Mouse (Mus musculus) liver, adult (tissue): Measurements from ENCODE around the gene Arid3a.

Experiments
- GATA4 ChIP-seq: IDR thresholded peaks from 2 replicates; pipeline ENCODE4 v1.6.1; 2014; ENCODE audit warnings: mild to moderate bottlenecking, low read length; ENCODE audit not compliant: insufficient replicate concordance

The Arid3a gene

GRCm38 (mm10) chr10:79930826-79931186 is 4.0 kb downstream of the Arid3a start:
- TF ChIP-seq GATA4: no peak

GRCm38 (mm10) chr10:79931797-79932196 is 5.0 kb downstream of the Arid3a start:
- no peak for TF ChIP-seq GATA4

DNA sequence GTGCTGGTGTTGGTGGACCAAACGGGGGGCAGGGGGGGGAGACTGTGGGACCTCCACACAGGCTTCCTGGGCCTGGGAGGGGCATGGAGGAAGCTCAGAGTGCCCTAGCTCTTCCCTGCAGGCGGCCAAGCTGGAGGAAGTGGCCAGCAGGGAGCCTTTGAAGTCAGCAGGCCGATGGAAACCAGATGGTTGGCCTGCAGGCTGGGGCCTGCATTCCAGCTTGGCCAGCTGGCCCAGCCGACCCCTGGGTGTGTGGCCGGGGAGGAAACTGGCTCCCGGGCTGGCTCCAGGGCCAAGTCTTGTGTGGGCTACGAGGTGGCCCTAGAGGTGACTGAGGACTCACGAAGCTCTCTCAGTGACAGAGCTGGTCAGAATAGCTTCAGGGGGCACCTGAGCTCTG is 5.9 kb downstream of the Arid3a start:
- TF ChIP-seq GATA4: no peak

DNA sequence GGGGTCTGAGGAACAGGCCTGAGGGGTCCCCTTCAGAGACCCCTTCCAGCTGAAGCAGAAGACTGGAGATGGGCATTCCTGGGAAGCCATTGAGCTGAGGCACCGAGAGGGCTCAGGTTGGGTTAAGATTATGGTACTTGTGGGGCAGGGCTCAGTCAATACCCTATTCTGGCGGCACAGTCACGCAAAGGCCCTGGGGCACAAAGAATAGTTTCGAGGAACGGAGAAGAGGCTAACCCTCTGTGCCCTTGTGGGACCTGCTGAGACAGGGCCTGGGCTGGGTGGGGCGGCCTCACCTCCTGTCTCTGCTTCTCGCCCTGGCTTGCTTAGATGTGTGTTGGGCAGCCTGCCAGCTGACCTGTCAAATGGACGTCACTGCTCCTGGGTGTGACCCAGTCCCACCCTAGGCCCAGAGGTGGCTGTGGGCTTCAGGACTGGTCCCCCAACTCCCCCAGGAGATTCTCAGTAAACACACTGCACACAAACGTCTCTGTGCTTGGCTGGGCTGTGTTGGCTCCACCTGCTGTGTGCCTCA is 6.4 kb downstream of the Arid3a start:
- TF ChIP-seq GATA4: no peak

DNA sequence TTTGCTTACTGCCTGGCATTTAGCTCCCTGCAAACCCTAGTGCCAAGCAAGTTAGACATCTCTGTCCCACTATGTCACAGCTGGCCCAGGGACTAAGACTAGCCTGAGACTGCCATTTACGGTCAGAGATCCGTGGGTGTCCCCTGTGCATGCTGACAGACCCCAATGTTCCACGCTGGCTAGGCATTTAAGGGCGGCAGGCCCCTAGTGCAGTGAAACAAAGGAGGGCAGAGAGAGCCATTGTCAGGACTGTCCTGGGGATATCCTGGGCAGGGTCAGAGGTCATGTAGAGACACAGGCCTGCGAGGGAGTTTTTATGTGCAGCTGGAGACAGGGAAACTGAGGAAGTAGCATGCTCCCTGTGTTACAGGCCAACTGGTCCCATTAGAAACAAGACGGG is 7.0 kb downstream of the Arid3a start:
- no peak for TF ChIP-seq GATA4

DNA sequence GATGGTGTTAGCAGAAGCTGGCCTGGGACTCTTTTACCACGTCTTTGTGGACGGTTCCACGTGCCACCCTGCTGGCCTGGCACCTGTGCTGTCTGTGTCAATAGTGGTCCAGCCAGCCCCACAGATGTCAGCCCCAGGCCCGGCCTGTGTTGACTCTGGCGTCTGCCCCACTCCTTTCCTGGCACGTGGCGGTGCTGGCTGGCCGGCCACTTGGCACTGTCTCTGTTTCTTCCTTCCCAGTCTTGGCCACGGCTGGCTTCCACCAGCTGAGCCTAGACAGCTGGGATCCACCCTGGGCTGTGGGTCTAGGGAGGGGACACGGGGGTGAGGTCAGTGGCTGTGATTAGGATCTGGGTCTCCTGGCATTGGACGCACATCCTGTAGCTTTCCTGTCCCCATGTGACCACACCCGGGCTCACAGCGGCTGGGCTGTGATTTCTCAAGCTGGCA is 7.5 kb downstream of the Arid3a start:
- peak; percentile 84; the same call in 1 of the 2 replicates for TF ChIP-seq GATA4

DNA sequence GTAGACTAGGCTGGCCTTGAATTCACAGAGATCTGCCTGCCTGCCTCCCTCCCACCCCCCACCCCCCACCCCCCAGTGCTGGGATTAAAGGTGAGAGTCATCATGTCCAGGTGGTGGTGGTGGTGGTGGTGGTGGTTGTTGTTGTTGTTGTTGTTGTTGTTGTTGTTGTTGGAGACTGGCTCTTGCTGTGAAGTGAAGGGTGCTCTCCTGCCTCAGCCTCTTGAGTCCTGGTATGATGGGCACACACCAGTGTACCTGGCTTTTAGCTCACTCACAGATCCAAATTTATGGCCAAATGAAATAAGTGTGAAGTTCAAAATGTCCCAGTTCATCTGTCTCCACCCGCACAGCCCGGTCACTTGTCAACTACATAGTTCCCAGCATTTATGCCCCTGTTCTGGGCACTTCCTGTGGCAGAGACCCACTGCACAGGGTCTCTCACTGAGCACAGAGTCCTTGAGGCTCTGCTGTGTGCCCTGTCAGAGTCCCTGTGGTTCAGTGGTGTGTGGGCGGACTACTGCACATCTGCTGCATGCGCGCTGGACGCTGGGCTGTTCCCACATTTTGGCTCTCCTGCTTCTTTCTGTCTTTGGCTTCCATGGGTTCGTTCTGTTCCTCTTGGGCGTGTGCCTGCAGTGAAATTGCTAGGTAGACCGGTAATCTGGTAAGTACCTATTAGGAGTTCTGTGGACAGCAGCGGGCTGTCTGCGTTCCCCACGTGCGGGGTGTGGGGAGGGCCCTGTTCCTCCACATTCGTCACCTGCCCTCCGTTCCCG is 8.1 kb downstream of the Arid3a start:
- no peak for TF ChIP-seq GATA4

- TF ChIP-seq GATA4: no peak
These were observed 9.6 kb downstream of the Arid3a start for GRCm38 (mm10) chr10:79936284-79936910.

DNA sequence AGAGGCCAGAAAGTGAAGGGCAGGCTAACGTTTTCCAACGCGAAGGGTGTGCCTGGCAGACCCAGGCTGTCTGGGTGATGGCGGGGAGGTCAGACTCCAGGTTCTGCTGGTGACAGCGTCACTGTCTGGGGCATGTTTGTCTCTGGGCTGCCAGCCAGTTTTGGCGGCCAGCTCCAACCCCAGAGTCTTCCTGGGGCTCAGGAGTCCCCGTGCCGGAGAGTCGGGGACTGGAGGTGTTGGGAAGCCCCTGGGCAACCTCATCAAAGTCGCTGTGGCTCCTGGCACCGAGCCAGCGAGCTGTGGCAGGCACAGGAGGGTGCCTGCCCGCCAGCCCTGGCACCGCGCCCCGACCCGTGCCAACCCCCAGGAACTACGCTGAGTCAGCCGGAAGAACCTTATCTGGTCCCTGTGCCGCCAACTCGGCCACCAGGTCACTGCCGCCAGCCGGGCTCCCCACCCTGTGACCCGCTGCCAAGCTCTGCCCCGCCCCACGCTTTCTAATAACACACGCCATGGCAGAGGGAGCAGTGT is 10.1 kb downstream of the Arid3a start:
- peak; percentile 99; the same call in 1 of the 2 replicates for TF ChIP-seq GATA4

- no peak for TF ChIP-seq GATA4
These were observed 11.1 kb downstream of the Arid3a start for GRCm38 (mm10) chr10:79937775-79938526.

DNA sequence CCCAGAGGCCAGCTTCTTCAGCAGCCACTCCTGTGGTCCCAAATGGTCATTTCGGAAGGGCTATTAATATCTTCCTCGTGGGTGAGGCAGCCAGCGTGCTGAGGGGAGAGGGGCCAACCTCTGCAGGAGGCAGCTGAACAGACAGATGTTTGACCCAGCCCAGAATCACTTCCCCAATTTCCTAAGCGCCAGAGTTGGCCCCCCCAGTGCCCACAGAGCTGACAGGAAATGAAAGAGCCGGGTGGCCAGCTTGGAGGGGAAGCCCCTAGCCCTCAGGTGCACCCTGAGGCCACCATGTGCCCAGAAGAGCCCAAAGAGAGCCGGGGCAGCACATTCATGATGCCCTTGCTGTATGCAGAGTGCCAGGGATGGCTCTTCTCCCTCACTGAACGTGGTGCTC is 13.9 kb downstream of the Arid3a start:
- no peak for TF ChIP-seq GATA4

DNA sequence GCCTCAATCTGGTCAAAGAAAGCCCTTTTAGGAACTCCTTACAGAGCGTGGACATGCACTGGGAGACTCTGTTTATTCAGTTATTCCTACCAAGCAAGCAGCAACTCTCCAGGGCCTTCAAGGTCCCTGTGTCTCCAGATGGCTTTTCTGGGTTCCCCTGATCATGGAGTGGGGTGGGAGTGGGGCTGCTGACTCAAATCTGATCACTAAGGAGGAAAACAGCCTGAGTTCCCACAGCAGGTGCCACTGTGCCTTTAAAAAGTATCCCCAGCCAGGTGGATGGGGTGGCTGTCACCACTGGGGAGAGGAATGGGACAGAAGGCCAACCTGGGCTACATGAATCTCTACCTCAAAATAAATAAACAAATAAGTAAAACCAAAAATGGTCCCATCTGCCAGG is 16.1 kb downstream of the Arid3a start:
- TF ChIP-seq GATA4: no peak

DNA sequence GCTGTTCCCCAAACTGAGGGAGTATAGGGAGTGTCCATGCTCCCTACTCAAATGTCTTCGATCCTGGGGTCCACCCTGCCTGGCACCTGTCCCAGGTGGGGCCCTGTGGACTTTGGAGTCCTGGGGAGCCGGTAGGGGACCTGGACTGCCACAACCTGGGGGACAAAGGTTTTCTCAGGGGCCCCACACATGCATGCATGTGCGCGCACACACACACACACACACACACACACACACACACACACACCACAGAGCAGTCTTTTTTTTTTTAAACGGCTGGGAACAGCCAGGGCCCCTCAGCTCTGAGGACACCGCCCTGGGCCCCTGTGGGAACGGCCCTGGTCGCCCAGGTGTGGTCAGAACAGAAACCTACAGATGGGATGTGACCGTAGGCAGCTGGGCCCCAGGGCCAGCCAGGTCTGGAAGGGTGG is 16.6 kb downstream of the Arid3a start:
- no peak for TF ChIP-seq GATA4

DNA sequence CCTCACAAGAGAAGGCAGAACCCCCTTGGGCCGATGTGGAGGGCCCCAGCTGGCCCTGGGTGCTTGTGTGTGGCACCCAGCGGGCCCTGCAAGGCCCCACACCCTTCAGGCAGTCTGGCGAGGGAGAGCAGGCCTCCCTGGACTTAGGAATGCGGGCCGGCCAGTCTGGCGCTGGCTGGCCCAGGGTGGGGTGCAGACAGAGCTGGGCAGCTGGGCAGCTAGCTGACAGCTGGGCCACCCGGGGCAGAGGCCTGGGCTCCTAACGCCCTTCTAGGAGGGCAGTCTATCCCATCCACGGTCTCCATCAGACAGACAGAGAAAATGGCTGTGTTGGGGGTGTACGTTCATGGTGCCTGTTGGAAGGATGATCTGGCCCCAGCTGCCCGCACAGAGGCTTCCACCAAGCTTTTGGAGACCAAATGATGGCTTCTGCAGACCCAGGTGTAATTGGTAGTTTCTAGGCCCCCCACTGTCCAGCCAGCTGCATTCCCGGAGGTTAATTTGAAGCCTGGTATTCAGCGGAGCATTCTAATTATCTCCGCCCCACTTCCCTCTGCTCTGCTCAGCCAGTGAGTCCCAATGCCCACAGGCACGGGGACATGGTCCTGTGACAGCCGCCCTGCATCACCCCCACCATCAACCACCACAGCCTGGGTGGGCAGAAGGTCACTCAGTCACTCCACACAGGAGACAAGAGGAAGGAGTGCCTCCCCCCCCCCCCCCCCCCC is 18.8 kb downstream of the Arid3a start:
- no peak for TF ChIP-seq GATA4

DNA sequence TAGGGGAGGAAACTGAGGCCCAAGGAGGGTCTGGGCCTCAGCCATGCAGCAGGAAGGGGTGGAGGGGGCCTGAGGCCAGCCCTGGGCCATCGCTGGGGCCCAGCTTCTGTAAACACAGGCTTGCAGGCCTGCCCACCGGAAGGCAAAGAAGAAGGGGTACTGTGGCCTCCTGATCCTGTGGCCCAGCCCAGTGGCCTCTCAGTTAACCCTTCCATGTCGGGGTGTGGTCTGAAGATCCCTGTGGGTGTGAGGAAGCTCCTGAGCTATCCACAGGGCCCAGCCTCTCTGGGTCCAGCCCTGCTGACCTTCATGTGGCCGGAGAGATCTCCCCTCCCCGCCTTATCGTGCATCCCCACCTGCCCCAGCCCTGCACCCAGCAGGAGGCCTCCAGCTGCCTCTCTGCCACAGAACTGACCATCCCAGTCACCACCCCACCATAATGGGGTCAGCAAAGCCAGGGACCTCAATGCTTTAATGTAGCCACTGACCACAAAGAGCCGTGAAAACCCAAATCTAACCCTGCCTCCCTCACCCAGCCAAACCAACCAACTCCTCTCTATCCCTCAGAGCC is 20.0 kb downstream of the Arid3a start:
- TF ChIP-seq GATA4: no peak

DNA sequence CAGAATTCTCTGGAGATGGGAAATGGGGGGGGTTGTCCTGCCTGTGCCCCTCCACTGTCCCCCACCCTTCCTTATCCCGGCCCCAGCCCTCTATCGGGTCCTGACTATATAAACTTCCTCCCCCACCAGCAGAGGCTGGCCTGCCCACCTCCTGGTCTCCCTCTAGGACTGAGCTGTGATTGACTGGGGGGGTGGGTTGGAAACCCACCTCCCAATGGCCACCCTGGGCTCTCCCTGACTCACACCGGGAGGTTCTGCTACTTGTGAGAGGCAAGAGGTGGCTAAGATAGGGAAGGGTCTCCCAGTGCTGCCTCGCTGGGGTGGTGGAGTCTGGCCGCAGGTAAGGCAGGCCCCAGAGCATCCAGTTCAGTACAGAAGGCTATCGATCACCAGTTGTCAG is 20.7 kb downstream of the Arid3a start:
- no peak for TF ChIP-seq GATA4
